Mouse (Mus musculus): ENCODE data around the gene Olfr745. TPM values are rescaled to one million over a fixed set of nuclear protein-coding genes. Genes with fewer than 3 reads are reported as not detected.

Olfr745 gene
- polyA plus RNA-seq (2012; rRNA removed), result 0.06 TPM in 1 of 2 replicates, not detected in the other

DNA sequence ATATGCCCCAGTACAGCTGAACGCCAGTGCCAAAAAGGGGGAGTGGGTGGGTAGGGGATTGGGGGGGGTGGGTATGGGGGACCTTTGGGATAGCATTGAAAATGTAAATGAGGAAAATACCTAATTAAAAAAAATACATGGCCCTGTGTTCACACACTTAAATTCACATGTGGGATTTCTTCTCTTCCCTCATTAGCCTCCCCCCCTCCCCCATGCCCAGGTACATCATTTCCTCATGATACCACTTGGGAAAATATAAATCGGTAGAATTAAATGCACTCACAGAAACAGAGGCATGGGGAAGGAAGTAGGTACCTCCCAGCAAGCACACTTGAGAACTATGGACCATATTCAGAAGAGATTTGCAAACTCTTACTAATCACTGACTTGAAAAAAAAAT is at the start of gene Olfr745:
Gene Olfr745 (plus strand): TSS at position 301 of the 400 bp plus-strand sequence.
- DNase-seq (ENCODE audit: extremely low spot score in 1 of 2, low spot score in 1 of 2), result no peak

DNA sequence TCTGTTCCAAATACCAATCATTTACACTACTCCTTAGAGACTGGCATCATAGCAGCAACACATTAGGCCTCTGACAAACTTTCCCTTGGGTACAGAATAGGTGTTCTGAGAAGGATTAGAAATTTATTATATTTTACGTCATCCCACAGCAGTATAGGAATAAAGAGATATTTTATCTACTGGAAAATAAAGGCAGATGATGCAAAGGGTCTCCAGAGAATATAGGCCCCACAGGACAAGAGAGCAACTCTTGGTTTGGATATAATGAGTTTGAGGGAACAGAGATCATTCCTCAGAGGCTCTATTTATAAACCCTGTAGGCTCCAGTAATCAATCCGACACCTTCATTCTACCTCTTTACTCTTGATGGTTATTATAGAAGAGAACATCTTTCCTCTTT is 24.6 kb upstream of the Olfr745 start, which contains the start of gene Olfr744:
Gene Olfr744 (plus strand): TSS at position 301 of the 400 bp plus-strand sequence.
- DNase-seq (ENCODE audit: extremely low spot score in 1 of 2, low spot score in 1 of 2), result no peak

GRCm38 (mm10) chr14:50646783-50647182 is 7.6 kb downstream of the Olfr745 start, which contains the start of gene Olfr746:
Gene Olfr746, plus strand, starts transcription at chr14:50647083.
- DNase-seq (ENCODE audit: extremely low spot score in 1 of 2, low spot score in 1 of 2), result no peak

- no peak for DNase-seq (ENCODE audit: extremely low spot score in 1 of 2, low spot score in 1 of 2)
Observed at GRCm38 (mm10) chr14:50693106-50693505, 53.9 kb downstream of the Olfr745 start, which contains the start of gene Olfr747. Gene Olfr747, minus strand, starts transcription at chr14:50693206.

Other genes starting within 250 kb of the Olfr745 start
- not detected in 2 replicates for gene Olfr738, start 231.8 kb upstream of the Olfr745 start, polyA plus RNA-seq (2012; rRNA removed)
- not detected in 2 replicates for gene Olfr739, start 220.8 kb upstream of the Olfr745 start, polyA plus RNA-seq (2012; rRNA removed)
- 0.08 TPM in 1 of 2 replicates, not detected in the other for gene Olfr740, start 193.8 kb upstream of the Olfr745 start, polyA plus RNA-seq (2012; rRNA removed)
- not detected in 2 replicates for gene Olfr741, start 166.7 kb upstream of the Olfr745 start, polyA plus RNA-seq (2012; rRNA removed)
- gene Olfr742, start 135.8 kb upstream of the Olfr745 start, polyA plus RNA-seq (2012; rRNA removed), result not detected in 2 replicates
- not detected in 2 replicates for gene Olfr743, start 117.5 kb upstream of the Olfr745 start, polyA plus RNA-seq (2012; rRNA removed)
- gene Olfr744, start 24.5 kb upstream of the Olfr745 start, polyA plus RNA-seq (2012; rRNA removed), result not detected in 2 replicates
- gene Olfr746, start 7.7 kb downstream of the Olfr745 start, polyA plus RNA-seq (2012; rRNA removed), result not detected in 2 replicates
- gene Olfr747, start 53.8 kb downstream of the Olfr745 start, polyA plus RNA-seq (2012; rRNA removed), result not detected in 2 replicates
- gene Olfr748, start 68.0 kb downstream of the Olfr745 start, polyA plus RNA-seq (2012; rRNA removed), result not detected in 2 replicates
- gene Olfr749, start 105.7 kb downstream of the Olfr745 start, polyA plus RNA-seq (2012; rRNA removed), result 0.13 and 0.14 TPM in 2 replicates
- gene Ttc5, start 146.1 kb downstream of the Olfr745 start, polyA plus RNA-seq (2012; rRNA removed), result 61.4 and 70.5 TPM in 2 replicates
- 0.06 and 0.08 TPM in 2 replicates for gene Ccnb1ip1, start 168.3 kb downstream of the Olfr745 start, polyA plus RNA-seq (2012; rRNA removed)
- gene Parp2, start 168.5 kb downstream of the Olfr745 start, polyA plus RNA-seq (2012; rRNA removed), result 58.4 and 58.7 TPM in 2 replicates
- gene Tep1, start 231.2 kb downstream of the Olfr745 start, polyA plus RNA-seq (2012; rRNA removed), result 3.5 and 5.2 TPM in 2 replicates

Data from frontal cortex, adult 2 months (tissue).